Mouse (Mus musculus): ENCODE measurements at regions not wholly inside any gene's neighbourhood (a gene's known extent, or its start where the extent isn't known, plus 50 kb on each side); places are given as distances from the start of the nearest gene placed in this dataset.

DNA sequence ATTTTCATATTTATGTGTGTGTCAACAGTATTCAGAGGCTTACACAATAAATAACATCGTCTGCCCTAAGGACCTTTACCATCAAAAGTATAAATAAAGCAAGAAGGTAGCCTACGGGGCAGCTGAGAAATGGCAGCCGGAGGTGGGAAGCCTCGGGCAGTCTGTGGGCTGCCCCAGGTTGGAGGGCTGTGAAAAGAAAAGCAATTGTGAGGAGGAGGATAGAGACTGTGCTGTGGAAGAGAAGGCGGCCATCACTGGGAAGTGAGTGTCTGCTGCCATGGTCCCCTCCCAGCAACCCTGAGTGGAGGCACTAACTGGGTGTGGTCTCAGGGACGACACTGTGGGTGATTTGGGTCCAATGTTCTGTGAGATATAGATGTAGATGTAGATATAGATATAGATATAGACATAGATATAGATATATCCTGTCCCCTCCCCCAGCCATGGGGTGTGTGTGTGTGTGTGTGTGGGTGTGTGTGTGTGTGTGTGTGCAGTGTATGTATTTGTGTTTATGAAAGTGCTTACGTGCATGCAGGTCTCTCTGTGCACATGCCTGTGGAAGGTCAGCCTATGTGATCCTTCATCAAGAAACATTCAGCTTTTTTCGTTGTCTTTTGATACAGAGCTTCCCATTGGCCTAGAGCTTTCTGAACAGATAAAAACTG, 220.6 kb upstream of the Noct start:
- in situ Hi-C loops (cut with MboI, MseI), result no loop called here

GRCm38 (mm10) chr3:51004216-51004615, 220.0 kb upstream of the Noct start:
- in situ Hi-C loops (cut with MboI, MseI), result no loop called here

DNA sequence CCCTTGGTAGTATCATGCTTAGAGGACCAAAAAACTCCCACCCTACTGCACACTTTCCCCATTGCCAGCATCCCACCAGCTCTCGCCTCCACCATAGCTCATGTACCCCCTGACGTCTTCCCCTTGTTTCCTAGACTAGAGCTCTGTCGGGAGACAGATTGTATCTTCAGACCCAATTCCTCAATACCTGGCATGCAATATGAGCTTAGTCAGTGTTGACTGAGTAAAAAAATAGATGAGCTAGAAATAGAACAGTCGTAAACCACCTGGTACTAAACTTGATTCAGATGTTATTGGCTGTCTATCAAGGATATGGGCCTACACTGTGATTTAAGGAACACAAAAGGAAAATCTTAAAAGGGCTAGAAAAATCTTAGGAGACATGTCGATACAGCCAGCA, 215.1 kb upstream of the Noct start:
- in situ Hi-C loops (cut with MboI, MseI), result no loop called here

GRCm38 (mm10) chr3:51019650-51020346, 204.4 kb upstream of the Noct start:
- in situ Hi-C loops (cut with MboI, MseI), result no loop called here

GRCm38 (mm10) chr3:51024655-51025054, 199.6 kb upstream of the Noct start:
- in situ Hi-C loops (cut with MboI, MseI), result no loop called here

GRCm38 (mm10) chr3:51031821-51032220, 192.4 kb upstream of the Noct start:
- in situ Hi-C loops (cut with MboI, MseI), result loop anchor here (10.0 kb wide), 1 partner anchor 1177 kb away; no protein-coding TSS in a partner anchor

DNA sequence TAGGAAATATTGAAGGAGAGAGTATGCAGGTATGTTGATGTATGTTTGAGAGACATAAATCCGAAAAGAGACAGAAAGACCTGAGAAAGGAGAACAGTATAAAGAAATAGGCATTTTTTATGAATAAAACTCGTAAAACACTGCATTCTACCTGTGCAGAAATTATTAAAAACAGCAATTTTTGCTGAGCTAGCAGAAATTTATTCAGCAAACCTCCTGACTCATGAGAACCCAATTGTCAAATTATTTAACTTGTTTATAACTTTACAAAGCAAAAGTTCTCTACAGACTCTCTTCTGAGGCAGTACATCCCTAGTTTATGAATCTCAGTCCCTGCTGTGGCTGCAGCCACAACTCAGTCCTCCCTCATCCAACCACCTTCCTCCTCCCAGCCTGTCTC, 191.0 kb upstream of the Noct start:
- in situ Hi-C loops (cut with MboI, MseI), result loop anchor here (10.0 kb wide), 1 partner anchor 1178 kb away; no protein-coding TSS in a partner anchor

DNA sequence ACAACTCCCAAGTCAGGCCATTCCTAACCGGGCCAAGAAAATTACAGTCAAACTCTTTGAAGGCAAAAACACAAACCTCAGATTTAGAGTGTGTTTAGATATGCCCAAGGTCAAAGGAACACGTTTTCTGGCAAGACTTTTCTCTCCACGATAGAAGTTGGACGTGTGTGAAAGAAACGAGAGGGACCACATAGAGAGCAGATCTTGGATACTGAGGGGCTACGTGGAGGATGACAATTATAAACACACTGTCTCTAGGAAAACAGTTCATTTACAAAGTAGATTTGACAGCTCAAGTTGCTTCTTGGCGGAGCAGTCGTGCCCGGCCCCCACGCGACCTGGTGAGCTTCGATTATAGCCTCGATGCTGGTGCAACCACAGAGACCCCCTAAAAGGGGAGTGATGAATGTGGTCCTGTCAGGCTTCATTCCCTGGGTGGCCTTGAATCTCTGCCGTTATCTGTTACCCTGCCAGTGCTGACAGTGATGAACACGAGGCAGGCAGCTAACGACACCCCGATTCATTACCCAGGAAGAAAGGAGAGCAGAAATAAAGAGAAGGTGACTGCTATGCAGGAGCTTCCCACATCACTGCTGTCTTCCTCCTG, 187.4 kb upstream of the Noct start:
- in situ Hi-C loops (cut with MboI, MseI), result loop anchor here (10.0 kb wide), 1 partner anchor 1182 kb away; no protein-coding TSS in a partner anchor

DNA sequence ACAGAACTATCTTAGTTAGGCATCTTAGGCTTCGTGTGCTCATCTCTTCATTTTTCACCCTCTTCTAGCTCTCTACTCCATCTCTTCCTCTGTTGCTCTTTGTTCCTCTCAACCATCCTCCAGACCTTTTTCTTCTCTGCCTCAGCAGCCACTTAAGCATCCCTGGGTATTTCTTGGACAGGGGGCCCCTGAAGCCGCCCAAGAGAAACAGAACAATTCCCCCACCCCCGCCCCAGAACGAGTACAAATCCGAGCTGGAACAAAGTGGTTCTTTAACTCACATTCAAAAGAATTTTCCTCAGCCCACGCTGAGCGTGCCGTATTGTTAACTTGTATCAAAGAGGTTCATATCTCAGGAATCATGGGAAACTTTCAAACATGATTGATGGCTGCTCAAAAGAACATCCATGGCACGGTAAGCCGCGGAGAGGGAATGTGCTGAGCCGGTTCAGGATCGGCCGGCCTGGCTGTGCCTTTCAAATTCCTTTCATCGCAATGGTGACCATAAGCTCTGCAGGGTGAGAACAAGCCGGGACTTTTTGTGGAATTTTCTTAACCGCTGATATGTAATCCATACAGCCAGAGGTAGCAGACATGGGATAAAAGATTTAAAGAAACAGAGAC, 181.9 kb upstream of the Noct start:
- in situ Hi-C loops (cut with MboI, MseI), result no loop called here

GRCm38 (mm10) chr3:51048739-51049138, 175.5 kb upstream of the Noct start:
- in situ Hi-C loops (cut with MboI, MseI), result no loop called here

DNA sequence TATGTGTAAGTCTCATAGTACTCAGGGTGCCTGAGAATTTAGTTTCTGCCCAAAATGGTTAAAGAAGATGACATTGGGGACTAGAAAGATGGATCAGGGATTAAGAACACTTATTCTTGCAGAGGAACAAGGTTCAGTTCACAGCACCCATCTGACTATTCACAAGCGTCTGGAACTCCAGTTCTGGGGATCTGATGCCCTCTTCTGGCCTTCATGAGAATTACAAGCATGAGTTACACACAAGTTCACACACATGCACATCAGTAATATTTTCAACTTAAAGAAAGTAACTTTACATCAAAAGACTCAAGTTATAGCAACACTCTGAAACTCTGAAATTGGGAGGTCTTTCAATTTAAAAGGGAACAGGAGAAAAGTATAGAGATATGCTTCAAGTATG, 174.1 kb upstream of the Noct start:
- in situ Hi-C loops (cut with MboI, MseI), result no loop called here

DNA sequence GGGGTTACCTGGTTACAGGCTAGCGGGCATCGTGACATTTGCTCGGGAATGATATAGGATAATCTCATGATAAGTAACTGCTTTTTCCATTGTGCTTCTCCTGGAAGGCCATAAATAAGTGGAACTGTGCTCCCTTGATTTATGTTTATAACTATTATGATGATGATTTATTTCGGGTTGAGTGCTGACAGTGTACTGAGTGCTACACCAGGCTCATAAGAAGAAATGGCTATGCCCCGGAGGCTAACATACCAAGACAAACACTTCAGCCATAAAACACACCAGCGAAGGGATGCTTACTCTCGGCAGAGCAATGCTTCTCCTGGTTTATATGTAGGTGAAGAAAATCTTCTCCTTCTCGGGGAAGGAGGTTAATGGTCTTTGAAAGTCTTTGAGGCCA, 169.2 kb upstream of the Noct start:
- in situ Hi-C loops (cut with MboI, MseI), result no loop called here

- in situ Hi-C loops (cut with MboI, MseI), result no loop called here
These were observed 160.0 kb upstream of the Noct start for GRCm38 (mm10) chr3:51064201-51064600.

GRCm38 (mm10) chr3:51066373-51066772, 157.9 kb upstream of the Noct start:
- in situ Hi-C loops (cut with MboI, MseI), result no loop called here

- in situ Hi-C loops (cut with MboI, MseI), result no loop called here
These were observed 151.8 kb upstream of the Noct start for GRCm38 (mm10) chr3:51072417-51072816.

DNA sequence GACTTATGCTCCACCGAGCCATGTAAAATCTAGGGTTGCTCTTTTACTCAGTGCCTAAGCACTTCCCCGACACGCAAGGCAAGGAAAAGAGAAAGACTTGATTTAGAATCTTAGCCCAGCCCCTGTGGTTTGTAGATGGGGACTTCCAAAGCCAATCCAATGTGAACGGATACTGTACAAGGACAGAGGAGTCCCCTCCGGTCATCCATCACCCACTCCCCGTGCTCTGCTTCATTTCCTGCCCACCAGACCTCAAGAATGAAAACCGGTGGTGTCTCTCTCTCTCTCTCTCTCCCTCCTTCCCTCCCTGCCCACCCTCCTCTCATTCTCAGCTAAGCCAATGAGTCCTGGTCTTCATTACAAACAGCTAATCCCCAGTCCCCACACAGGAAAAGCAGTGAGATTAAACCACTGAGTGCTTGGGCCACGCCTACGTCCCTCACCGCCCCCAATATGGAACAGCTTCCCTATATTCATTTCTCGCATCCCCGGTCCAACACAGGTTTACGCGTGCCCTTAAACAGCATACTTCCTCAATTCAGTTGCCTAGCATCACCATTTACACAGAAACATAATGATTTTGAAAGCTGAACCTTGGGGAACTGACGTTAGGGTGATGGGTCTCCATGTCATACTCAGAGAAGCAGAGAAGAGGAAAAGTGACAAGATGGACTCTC, 151.1 kb upstream of the Noct start:
- in situ Hi-C loops (cut with MboI, MseI), result no loop called here

- in situ Hi-C loops (cut with MboI, MseI), result no loop called here
These were observed 150.4 kb upstream of the Noct start for GRCm38 (mm10) chr3:51073743-51074319.

DNA sequence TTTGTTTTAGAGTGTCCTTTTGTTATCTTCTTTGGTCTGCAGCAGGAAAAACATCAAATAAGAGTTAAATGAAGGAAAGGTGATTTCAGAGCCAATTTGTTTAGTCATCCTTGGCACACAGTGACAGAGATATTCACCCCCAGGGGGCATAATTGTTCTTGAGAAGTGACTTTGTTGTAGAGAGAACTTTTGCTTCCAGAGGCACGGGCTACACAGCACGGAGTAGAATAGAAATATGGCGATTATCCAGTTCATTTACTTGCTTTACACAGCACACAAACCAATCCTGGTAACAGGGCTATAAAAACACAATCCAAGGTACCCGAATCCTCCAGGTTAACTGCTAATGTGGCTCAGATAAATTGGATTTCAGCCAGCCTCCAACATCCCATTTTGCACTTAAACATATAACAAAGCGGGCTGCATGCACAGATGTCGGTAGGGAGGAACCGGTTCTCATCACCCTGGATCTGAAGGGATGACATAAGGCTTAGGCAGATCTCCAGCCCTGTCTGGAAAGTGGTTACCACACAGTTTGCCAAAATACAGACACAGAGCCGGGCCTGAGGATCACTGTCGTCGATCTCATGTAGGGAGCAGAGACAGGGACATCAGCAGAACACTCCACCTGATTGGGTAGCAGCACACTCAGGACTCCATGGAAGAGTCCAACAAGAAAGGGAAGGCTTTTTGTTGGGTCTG, 148.9 kb upstream of the Noct start:
- in situ Hi-C loops (cut with MboI, MseI), result no loop called here

GRCm38 (mm10) chr3:51078459-51078858, 145.8 kb upstream of the Noct start:
- in situ Hi-C loops (cut with MboI, MseI), result no loop called here

- in situ Hi-C loops (cut with MboI, MseI), result no loop called here
These were observed 143.8 kb upstream of the Noct start for GRCm38 (mm10) chr3:51080415-51080814.

DNA sequence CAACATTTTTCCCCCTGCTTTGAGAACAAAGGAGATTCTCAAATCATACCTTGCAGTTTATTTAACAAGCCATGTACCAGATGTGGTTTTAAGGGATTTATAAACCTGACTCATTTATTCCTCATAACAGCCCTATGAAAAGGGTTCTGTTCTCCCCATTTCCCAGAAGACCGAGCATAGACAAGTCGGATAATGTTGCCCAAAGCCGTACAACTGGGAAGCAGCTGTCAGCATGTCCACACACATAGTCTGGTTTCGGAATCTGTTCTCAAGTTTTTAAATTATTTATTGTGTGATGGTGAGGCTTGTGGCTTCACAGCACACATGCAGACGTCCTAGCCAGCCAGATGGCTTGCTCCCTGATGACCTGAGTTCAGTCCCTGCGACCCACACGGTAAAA, 143.4 kb upstream of the Noct start:
- in situ Hi-C loops (cut with MboI, MseI), result no loop called here

All from T-helper 2 cell (primary cell).